Mouse (Mus musculus): ENCODE data around the gene Esam. TPM values are rescaled to one million over a fixed set of nuclear protein-coding genes. Genes with fewer than 3 reads are reported as not detected.

The Esam gene
- total RNA-seq, 1 experiment from 2014 or later: 15.7 TPM

- no peak for ATAC-seq (replicated peaks in 1 of 2; ENCODE audit: insufficient read depth in 1 of 2, low FRiP score in 2 of 2, low TSS enrichment in 1 of 2, low read depth in 1 of 2, poor library complexity in 2 of 2, severe bottlenecking in 2 of 2)
Measured at GRCm38 (mm10) chr9:37572204-37572876, 44.5 kb downstream of the Esam start.

GRCm38 (mm10) chr9:37576436-37576930, 48.6 kb downstream of the Esam start:
- peak; percentile 96 to 97 for ATAC-seq (replicated peaks in 1 of 2; ENCODE audit: insufficient read depth in 1 of 2, low FRiP score in 2 of 2, low TSS enrichment in 1 of 2, low read depth in 1 of 2, poor library complexity in 2 of 2, severe bottlenecking in 2 of 2)

GRCm38 (mm10) chr9:37583594-37583993, 55.7 kb downstream of the Esam start:
- no peak for ATAC-seq (replicated peaks in 1 of 2; ENCODE audit: insufficient read depth in 1 of 2, low FRiP score in 2 of 2, low TSS enrichment in 1 of 2, low read depth in 1 of 2, poor library complexity in 2 of 2, severe bottlenecking in 2 of 2)

GRCm38 (mm10) chr9:37586718-37587117, 58.8 kb downstream of the Esam start:
- no peak for ATAC-seq (replicated peaks in 1 of 2; ENCODE audit: insufficient read depth in 1 of 2, low FRiP score in 2 of 2, low TSS enrichment in 1 of 2, low read depth in 1 of 2, poor library complexity in 2 of 2, severe bottlenecking in 2 of 2)

Other genes starting within 250 kb of the Esam start
- 18.2 and 20.9 TPM in 2 replicates for gene Ccdc15, start 179.6 kb upstream of the Esam start, total RNA-seq (2017)
- gene Hepacam, start 160.7 kb upstream of the Esam start, total RNA-seq (2017): not detected in 2 replicates
- 6.2 and 13.4 TPM in 2 replicates for gene Robo4, start 126.2 kb upstream of the Esam start, total RNA-seq (2017)
- 1.4 and 2.3 TPM in 2 replicates for gene Robo3, start 94.8 kb upstream of the Esam start, total RNA-seq (2017)
- 44.3 and 63.0 TPM in 2 replicates for gene Msantd2, start 38.8 kb upstream of the Esam start, total RNA-seq (2017)
- gene Vsig2, start 11.2 kb downstream of the Esam start, total RNA-seq (2017): 2.2 and 4.9 TPM in 2 replicates
- gene Nrgn, start 24.8 kb downstream of the Esam start, total RNA-seq (2017): 24.4 and 42.0 TPM in 2 replicates
- gene Siae, start 27.6 kb downstream of the Esam start, total RNA-seq (2017): 26.1 and 29.4 TPM in 2 replicates
- 6.2 and 24.1 TPM in 2 replicates for gene Spa17, start 85.6 kb downstream of the Esam start, total RNA-seq (2017)
- gene Tbrg1, start 129.2 kb downstream of the Esam start, total RNA-seq (2017): 59.9 and 89.5 TPM in 2 replicates
- not detected in 2 replicates for gene Panx3, start 141.2 kb downstream of the Esam start, total RNA-seq (2017)
- not detected in 2 replicates for gene Olfr160, start 188.2 kb downstream of the Esam start, total RNA-seq (2017)
- gene Olfr874, start 217.0 kb downstream of the Esam start, total RNA-seq (2017): not detected in 2 replicates
- gene Olfr875, start 243.8 kb downstream of the Esam start, total RNA-seq (2017): not detected in 2 replicates

Measured in hematopoietic stem cell, adult 5-6 weeks (primary cell).